Mouse (Mus musculus): ENCODE measurements around the gene Mfsd12. TPM values are rescaled to one million over a fixed set of nuclear protein-coding genes. Genes with fewer than 3 reads are reported as not detected.

The Mfsd12 gene
- total and polyA plus RNA-seq, 2 experiments from 2014 or later, result 10.3 to 30.5 TPM

GRCm38 (mm10) chr10:81365073-81365472 is 7.8 kb downstream of the Mfsd12 start:
- peaks cover 3% of the 10 kb centered on the region; the same call in 1 of the 2 replicates for H3K27me3 ChIP-seq (ENCODE audit: control insufficient read depth, insufficient read depth, low read length)
- H3K36me3 ChIP-seq (replicated peaks; ENCODE audit: control insufficient read depth, insufficient read depth, low read length), result peaks cover 46% of the 10 kb centered on the region
- WGBS, result 42% methylated on average over 4 of the region's 4 CpGs
- H3K4me3 ChIP-seq (ENCODE audit: low read depth, low read length), result no peak overlapping the region
- no peak overlapping the region for H3K27ac ChIP-seq (ENCODE audit: low read depth)
- ATAC-seq (ENCODE audit: insufficient read depth, low read depth) (no peak), DNase-seq (ENCODE audit: low spot score) (no peak)
- no peak overlapping the region for H3K9ac ChIP-seq (replicated peaks; ENCODE audit: low read depth, low read length)
- peaks cover 31% of the 10 kb centered on the region for H3K4me1 ChIP-seq (ENCODE audit: control insufficient read depth, insufficient read depth)
- H3K9me3 ChIP-seq (replicated peaks; ENCODE audit: control insufficient read depth, low read length), result no peaks in the 10 kb centered on the region
- peak overlapping the region; percentile 68; the same call in 1 of the 2 replicates for H3K4me2 ChIP-seq (ENCODE audit: low read depth, low read length)
- TF ChIP-seq EP300 (IDR thresholded peaks at IDR 0.05; ENCODE audit: low read depth) (peak; percentile 54; the same call in 1 of the 2 replicates), CTCF (IDR thresholded peaks at IDR 0.05; ENCODE audit: low read depth) (no peak)

GRCm38 (mm10) chr10:81365672-81366476 is 8.6 kb downstream of the Mfsd12 start, which contains the start of gene 4930404N11Rik:
Gene 4930404N11Rik, minus strand, starts transcription at chr10:81365816.
- TF ChIP-seq CTCF (IDR thresholded peaks at IDR 0.05; ENCODE audit: low read depth) (no peak), EP300 (IDR thresholded peaks at IDR 0.05; ENCODE audit: low read depth) (no peak)
- ATAC-seq (ENCODE audit: insufficient read depth, low read depth) (no peak), DNase-seq (ENCODE audit: low spot score) (no peak)
- Histone ChIP-seq H3K9ac (replicated peaks; ENCODE audit: low read depth, low read length) (0 out of 2 replicates have a peak within 1 kb of the TSS, but pooled peaks have one; percentile 51), H3K27me3 (ENCODE audit: control insufficient read depth, insufficient read depth, low read length) (peaks cover 3% of the 10 kb centered on the region; the same call in 1 of the 2 replicates), H3K4me3 (ENCODE audit: low read depth, low read length) (peak within 1 kb of the TSS; percentile 41), H3K4me2 (ENCODE audit: low read depth, low read length) (peak within 1 kb of the TSS; percentile 68), H3K36me3 (replicated peaks; ENCODE audit: control insufficient read depth, insufficient read depth, low read length) (peaks cover 53% of the 10 kb centered on the region), H3K9me3 (replicated peaks; ENCODE audit: control insufficient read depth, low read length) (no peaks in the 10 kb centered on the region), H3K4me1 (ENCODE audit: control insufficient read depth, insufficient read depth) (peaks cover 31% of the 10 kb centered on the region), H3K27ac (ENCODE audit: low read depth) (no peak within 1 kb of the TSS)
- 31% methylated on average over 12 of the region's 12 CpGs for WGBS

DNA sequence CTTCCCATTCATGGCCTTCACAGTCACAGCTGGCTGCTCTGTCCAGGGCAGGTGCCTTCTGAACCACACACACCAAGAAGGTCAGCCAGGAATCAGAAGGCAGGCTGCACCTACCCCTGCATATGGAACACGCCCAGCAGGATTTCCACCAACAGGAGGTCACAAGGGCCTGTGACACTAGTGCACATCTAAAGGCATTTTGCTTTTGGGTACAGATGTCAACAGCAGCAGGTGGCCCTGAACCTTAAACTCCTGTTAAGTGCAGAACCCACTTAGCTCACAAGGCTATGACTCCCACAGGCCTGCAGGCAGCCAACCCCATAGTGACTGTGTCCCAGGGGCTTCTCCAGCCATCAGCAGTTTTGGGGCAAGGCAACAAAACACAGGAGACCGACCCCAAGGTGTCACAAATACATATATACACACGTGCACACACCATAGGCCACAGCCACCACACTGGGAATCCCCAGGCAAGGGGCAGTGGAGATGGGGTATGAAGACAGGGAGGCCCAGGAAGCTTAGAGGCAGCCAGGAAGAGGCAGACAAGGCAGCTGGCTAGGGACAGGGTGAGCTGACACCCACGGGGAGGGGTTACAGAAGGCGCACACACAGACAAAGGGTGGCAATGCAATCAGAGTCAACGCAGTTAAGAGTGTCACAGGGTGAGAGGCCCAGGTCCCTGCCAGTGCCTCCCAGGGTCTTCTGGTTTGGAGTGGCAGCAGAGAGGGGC is 9.4 kb downstream of the Mfsd12 start:
- no peak overlapping the region for H3K9ac ChIP-seq (replicated peaks; ENCODE audit: low read depth, low read length)
- DNase-seq (ENCODE audit: low spot score), result no peak
- no peak for TF ChIP-seq CTCF (IDR thresholded peaks at IDR 0.05; ENCODE audit: low read depth)
- TF ChIP-seq EP300 (IDR thresholded peaks at IDR 0.05; ENCODE audit: low read depth), result no peak
- 44% methylated on average over 6 of the region's 6 CpGs for WGBS
- no peak overlapping the region for H3K4me3 ChIP-seq (ENCODE audit: low read depth, low read length)
- peaks cover 31% of the 10 kb centered on the region for H3K4me1 ChIP-seq (ENCODE audit: control insufficient read depth, insufficient read depth)
- H3K36me3 ChIP-seq (replicated peaks; ENCODE audit: control insufficient read depth, insufficient read depth, low read length), result peaks cover 53% of the 10 kb centered on the region
- H3K4me2 ChIP-seq (ENCODE audit: low read depth, low read length), result no peak overlapping the region
- ATAC-seq (ENCODE audit: insufficient read depth, low read depth), result no peak
- H3K27me3 ChIP-seq (ENCODE audit: control insufficient read depth, insufficient read depth, low read length), result peaks cover 3% of the 10 kb centered on the region; the same call in 1 of the 2 replicates
- no peak overlapping the region for H3K27ac ChIP-seq (ENCODE audit: low read depth)
- no peaks in the 10 kb centered on the region for H3K9me3 ChIP-seq (replicated peaks; ENCODE audit: control insufficient read depth, low read length)

DNA sequence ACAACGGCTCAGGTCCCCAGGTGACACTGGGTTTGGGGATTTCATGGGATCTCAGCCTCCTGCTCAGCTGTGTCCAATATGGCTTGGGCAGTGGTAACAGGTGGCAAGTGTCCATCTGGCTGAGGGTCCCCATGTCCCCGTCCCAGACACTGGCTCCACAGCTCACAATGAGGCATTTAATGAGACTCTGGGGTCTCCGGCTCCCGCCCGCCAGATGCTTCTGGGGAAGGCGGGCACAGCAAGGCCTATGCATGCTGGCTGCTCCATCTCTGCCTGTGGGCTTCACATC is 9.9 kb downstream of the Mfsd12 start:
- Histone ChIP-seq H3K9me3 (replicated peaks; ENCODE audit: control insufficient read depth, low read length) (no peaks in the 10 kb centered on the region), H3K4me3 (ENCODE audit: low read depth, low read length) (no peak overlapping the region)
- 92% methylated on average over 6 of the region's 6 CpGs for WGBS

GRCm38 (mm10) chr10:81375322-81375721 is 18.0 kb downstream of the Mfsd12 start:
- WGBS, result 91% methylated on average over 10 of the region's 10 CpGs
- TF ChIP-seq CTCF (IDR thresholded peaks at IDR 0.05; ENCODE audit: low read depth), result no peak
- no peak for TF ChIP-seq EP300 (IDR thresholded peaks at IDR 0.05; ENCODE audit: low read depth)
- H3K27me3 ChIP-seq (ENCODE audit: control insufficient read depth, insufficient read depth, low read length), result no peaks in the 10 kb centered on the region
- no peak overlapping the region for H3K9ac ChIP-seq (replicated peaks; ENCODE audit: low read depth, low read length)
- no peak for DNase-seq (ENCODE audit: low spot score)
- no peak for ATAC-seq (ENCODE audit: insufficient read depth, low read depth)
- H3K4me2 ChIP-seq (ENCODE audit: low read depth, low read length), result no peak overlapping the region
- peaks cover 34% of the 10 kb centered on the region for H3K36me3 ChIP-seq (replicated peaks; ENCODE audit: control insufficient read depth, insufficient read depth, low read length)
- no peaks in the 10 kb centered on the region for H3K9me3 ChIP-seq (replicated peaks; ENCODE audit: control insufficient read depth, low read length)
- peaks cover 17% of the 10 kb centered on the region for H3K4me1 ChIP-seq (ENCODE audit: control insufficient read depth, insufficient read depth)
- no peak overlapping the region for H3K4me3 ChIP-seq (ENCODE audit: low read depth, low read length)
- no peak overlapping the region for H3K27ac ChIP-seq (ENCODE audit: low read depth)

More for the DNA sequence above, 9.9 kb downstream of the Mfsd12 start:
- no peak for ATAC-seq (ENCODE audit: insufficient read depth, low read depth)
- Histone ChIP-seq H3K27ac (ENCODE audit: low read depth) (no peak overlapping the region), H3K36me3 (replicated peaks; ENCODE audit: control insufficient read depth, insufficient read depth, low read length) (peaks cover 53% of the 10 kb centered on the region), H3K4me2 (ENCODE audit: low read depth, low read length) (no peak overlapping the region), H3K27me3 (ENCODE audit: control insufficient read depth, insufficient read depth, low read length) (peaks cover 3% of the 10 kb centered on the region; the same call in 1 of the 2 replicates), H3K4me1 (ENCODE audit: control insufficient read depth, insufficient read depth) (peaks cover 29% of the 10 kb centered on the region), H3K9ac (replicated peaks; ENCODE audit: low read depth, low read length) (no peak overlapping the region)
- DNase-seq (ENCODE audit: low spot score), result no peak
- TF ChIP-seq EP300 (IDR thresholded peaks at IDR 0.05; ENCODE audit: low read depth), result no peak
- TF ChIP-seq CTCF (IDR thresholded peaks at IDR 0.05; ENCODE audit: low read depth), result no peak

Data from heart, postnatal 0 days (tissue).